Mouse (Mus musculus) embryonic fibroblast, embryonic 13.5 days (primary cell): ENCODE data around the gene Sestd1.
A peak's percentile ranks its signal among the peaks of the same experiment; 100 is the strongest.

Source experiments
- CTCF ChIP-seq: IDR thresholded peaks from 2 replicates; pipeline ENCODE4 v1.5.1; 2011; ENCODE audit warnings: mild to moderate bottlenecking, control low read depth, low read length, moderate library complexity, borderline replicate concordance; ENCODE audit not compliant: insufficient read depth
- POLR2A ChIP-seq: IDR thresholded peaks from 2 replicates; pipeline ENCODE4 v1.6.1; 2011; ENCODE audit warnings: low read depth, mild to moderate bottlenecking, control low read depth, low read length, moderate library complexity

- no peak for TF ChIP-seq CTCF
- peak; percentile 33; the same call in 1 of the 2 replicates for TF ChIP-seq POLR2A
Observed at GRCm38 (mm10) chr2:77280512-77281409, at the start of gene Sestd1.
